Mouse (Mus musculus): ENCODE measurements at regions not wholly inside any gene's neighbourhood (a gene's known extent, or its start where the extent isn't known, plus 50 kb on each side); places are given as distances from the start of the nearest gene placed in this dataset.

DNA sequence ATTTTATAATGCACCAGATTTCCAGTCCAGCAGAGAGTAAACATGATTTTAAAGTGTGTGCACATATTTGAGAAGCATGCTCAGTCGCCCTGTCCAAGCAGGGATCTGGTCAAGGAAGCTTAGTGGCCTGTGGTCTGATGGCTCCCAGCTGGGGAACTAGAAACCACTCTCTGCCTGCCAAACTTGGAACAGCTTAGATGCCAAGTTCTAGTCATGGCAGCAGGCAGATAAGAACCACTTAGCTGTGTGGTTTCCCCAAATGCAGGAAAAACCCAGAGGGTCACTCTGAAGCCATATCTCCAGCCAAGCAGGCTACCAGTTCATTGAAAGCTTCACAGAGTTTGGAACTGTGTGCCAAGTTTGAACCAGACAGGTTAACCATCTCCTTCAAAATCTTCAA, 86.1 kb downstream of the Fam114a2 start:
- DNase-seq, result no peak

DNA sequence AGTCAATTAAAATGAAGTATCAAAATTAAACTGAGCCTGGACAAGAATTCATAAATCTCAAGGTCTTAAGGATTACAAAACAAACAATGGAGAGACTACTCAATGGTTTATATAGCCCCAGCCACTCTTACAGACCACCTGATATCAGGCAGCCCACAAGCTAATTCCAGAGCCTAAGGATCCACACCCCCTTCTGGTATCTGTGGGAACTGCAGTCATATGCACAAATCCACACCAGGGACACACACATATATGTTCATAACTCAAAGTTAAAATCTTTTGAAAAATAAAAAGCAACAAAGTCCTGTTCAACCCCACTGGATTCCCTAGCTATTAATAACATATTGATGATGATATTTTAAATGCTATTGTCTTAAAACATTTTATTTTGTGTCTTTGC, 86.5 kb downstream of the Fam114a2 start:
- DNase-seq, result no peak

DNA sequence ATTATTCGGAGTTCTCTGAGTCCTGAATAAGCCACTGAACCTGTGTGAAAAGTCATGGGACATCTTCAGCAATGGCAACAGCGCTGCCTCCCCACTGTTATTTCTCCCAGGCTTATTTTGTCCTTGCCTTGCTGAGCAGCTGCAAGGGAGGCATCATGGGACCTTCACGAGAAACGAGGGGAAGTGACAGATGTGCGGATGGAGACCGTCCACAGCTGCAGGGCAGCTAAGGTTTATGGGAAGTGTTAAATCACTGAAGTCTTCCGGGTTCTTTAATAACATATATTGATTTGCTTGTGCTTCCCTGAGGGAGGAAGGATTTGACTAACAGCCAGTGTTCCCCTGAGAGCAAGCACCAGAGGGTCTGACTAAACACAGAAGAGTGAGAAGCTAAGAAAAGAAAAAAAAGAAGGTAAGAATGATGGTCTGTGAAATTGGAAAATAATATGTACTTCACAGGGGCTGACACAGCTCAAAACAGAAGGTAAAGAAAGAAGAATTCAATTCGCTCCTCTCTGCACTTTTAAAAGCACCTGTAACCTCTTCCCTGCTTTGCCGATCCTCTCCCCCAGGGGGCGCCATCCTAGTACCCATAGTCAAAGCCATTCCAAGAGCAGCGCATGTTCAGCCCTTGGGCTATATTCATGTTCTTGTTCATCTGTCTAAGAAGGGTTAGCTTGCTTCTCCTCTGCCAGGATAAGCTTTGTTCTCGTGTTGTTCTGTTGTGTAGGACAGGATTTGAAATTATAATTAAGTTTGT, 92.2 kb downstream of the Fam114a2 start:
- peak; percentile 49 to 56 for DNase-seq

DNA sequence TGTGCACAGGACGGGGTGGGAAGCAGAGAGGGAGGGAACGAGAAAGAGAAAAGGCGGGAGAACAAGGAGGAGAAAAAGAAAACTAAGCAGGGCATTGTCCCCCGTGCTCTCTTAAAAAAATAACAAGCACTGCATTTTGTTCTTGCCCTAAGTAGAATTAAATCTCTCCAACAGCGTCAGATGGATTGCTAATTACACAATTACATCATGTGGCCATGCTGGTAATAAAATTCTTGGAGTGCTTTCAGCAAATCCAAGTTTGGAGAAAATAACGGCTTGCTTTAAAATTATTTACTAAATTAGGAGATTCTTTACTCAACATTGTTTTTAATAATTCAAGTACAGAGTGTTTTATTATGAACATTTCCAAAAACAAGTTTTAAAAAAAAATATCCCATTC, 99.0 kb downstream of the Fam114a2 start:
- DNase-seq, result no peak

DNA sequence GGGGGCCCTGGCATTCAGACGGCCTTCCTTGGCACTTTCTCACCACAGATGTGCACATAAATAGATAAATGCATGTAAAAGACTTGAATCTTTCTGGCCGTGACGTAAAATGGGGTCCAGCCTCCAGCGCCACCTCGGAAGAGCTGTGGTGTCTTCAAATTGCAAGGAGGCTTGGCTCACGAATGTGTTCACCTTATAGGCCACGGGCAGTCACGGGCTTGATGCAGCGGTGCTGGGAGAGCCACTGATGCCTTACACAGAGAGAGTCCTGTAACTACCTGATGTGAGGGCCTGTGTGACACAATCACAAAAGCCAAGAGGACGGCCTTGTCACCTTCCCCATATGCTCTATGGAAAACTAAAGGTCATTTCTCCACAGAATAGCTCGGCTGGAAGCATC, 102.4 kb downstream of the Fam114a2 start:
- no peak for DNase-seq

DNA sequence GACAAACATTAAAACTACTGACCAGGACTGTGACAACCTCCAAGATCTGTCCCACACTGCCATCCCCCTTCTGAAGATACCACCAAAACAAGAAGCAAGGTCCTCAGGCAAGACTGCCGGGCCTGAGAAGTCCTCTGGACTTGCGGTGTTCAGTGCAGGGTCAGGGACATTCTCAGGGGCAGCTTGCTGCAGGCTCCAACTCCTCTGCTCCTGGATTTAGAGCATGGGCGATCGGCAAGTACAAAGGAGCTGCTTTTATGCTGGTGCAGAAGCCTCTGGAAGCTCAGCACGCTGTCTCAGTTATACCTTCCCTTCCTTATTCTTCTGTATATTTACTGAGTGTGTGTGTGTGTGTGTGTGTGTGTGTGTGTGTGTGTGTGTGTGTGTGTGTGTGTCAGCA, 103.2 kb downstream of the Fam114a2 start:
- peak in 1 of 2 experiments; percentile 3 for DNase-seq

DNA sequence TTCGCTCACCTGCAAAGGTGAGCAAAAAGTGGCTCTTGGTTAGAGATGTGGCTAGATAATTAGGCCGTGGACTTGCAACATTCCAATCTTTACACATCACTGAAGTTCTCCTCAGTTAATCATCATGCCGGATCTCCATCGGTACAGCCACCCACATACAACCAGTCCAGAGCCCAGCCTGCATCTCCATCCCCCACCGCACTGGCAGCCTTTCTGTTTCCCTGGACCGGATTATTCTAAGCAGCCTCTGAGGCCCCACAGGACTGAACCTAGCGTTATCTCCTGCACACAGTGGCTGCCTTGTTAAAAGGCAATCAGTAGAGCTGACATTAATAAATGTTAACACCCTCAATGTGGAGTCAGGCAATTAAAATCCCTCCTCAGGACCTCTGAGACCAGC, 103.7 kb downstream of the Fam114a2 start:
- peak in 1 of 2 experiments; percentile 7 for DNase-seq

DNA sequence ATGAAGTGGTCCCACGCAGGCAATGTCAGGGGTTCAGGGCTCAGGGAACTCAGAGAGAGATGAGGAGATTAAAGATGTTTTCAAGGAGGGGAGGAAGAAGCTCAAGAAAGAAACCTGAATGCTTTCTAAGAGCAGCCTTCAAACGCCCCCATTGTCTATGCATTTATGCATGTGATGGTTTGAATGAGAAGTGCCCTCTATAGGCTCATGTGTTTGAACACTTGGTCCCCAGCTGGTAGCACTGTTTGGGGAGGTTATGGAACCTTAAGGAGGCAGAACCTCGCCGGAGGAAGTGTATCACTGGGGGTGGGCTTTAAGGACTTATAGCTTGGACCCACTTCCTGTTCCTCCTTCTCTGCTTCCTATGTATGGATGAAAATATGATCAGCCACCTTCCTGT, 105.1 kb downstream of the Fam114a2 start:
- DNase-seq, result no peak

DNA sequence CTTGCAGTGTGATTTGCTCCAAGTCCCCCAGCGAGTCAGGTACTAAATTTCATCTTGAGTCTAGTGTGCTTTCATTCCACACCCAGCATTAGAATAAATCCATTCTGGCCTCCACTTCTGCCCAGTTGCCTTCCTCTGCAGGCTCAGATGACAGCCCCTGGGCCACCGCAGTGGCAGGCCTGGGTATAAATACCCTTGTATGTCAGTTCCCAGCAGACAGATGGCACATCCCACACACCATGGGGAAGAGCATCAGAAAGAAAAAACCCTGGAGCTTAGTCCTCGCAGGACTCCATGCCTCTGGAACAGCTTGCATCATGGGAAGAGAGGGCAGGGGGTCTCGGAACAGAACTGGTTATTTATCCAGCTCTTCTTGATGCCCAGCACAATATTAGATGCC, 105.7 kb downstream of the Fam114a2 start:
- no peak for DNase-seq

DNA sequence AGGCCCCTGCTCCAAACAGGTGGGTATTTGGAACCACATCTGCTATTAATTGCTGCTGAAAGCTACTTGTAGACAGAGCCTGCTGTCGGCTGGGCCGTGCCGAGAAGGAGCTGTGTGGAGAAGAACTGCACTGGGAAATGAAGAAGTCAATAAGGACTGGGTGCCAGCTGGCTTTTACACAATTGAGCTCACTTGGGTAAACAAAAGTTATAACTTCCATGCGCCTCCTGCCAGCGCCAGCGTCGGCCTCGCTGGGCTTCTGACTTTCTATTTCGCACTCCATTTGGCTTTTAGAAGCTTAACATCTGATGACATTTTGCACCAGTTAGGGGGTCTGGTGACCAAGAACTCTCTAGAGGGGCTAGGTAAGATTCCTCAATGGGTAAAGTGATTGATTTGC, 114.2 kb downstream of the Fam114a2 start:
- peak in 1 of 2 experiments; percentile 3 for DNase-seq

DNA sequence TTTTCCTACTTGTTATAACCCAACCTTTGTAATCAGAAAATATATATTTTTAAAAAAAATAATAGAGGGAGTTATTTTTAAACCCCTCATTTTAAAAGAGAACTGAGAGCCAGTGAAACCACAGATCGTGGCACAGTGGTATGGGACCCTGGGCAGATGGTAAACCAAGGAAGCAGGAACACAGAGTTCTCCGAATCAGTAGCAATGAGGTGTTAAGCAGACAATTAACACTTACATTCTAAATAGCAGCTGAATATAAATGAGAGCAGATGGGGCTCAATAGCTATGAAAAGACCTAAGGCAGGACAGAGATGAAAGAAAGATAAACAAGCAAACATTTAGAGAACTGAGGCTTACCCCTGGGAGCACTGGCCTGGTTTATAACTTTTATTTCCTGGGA, 116.8 kb downstream of the Fam114a2 start:
- no peak for DNase-seq

DNA sequence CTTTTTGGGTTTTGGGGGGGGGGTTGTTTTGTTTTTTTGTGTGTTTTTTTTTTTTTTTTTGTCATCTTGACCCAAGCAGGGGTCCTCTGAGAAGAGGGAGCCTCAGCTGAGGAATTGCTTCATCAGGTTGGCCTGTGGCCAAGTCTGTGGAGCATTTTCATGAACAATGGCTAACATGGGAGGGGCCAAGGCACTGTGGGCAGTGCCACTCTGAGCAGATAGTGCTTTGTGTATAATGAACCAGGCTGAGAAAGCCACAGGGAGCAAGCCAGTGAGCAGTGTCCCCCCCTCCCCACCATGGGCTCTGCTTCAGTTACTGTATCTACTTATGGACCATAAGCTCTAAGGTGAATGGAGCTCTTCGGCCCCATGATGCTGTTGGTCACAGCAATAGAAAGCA, 119.1 kb downstream of the Fam114a2 start:
- DNase-seq, result peak; percentile 5 to 14

DNA sequence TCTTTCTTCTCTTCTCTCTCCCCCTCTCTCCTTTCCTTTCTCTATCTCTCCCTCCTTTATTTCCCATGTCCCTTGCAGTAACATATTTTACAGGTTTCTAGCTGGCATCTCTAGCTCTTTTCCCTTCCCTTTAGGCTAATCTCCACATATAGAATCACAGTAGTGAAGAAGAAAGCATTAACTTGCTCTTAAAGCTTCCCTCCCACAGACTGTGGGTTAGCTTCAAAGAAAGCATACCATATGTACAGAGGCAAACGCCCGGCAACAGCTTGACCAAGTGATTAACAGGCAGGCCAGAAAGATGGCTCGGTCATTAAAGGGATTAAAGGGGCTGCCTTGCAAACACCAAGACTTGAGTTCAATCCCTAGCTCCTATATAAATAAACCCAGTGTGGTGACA, 122.0 kb downstream of the Fam114a2 start:
- DNase-seq, result no peak

DNA sequence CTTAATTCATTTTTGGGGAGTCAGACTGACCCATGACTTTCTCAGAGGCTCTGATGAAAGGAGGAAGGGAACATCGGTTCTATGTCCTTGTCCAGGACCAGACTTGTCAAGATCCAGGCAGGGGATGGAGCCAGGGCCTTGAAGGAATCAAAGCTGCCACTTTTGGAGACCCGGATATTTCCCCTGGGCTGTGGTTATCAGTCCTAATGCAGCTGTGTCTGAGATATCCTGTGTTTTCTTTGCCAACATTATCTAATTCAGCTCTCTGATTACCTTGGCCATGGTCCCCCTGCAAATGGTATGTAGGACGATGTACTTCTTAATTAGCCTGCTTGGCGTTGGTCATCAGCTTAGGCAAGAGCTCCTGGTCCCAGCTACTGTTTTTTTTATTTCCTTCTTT, 127.6 kb downstream of the Fam114a2 start:
- no peak for DNase-seq
